Mouse (Mus musculus): ENCODE measurements around the gene Chrd.

GRCm38 (mm10) chr16:20724338-20724748, 8.6 kb upstream of the Chrd start:
- peak; percentile 63 for TF ChIP-seq CTCF (IDR thresholded peaks at IDR 0.05; ENCODE audit: extremely low read depth, insufficient read depth, low read length)
- no peak for TF ChIP-seq POLR2A (IDR thresholded peaks at IDR 0.05; ENCODE audit: extremely low read depth, insufficient read depth, low read length)

All from cortical plate, adult 2 months (tissue).